Mouse (Mus musculus) kidney, adult 2 months (tissue): ENCODE results near the gene Idnk. TPM values are rescaled to one million over a fixed set of nuclear protein-coding genes. Genes with fewer than 3 reads are reported as not detected.

Experiments used
- DNase-seq: peaks from one replicate; pipeline ENCODE4 v3.0.0; 2021
- H3K27ac ChIP-seq: fragments of 200-500 bp; 2 replicates; pipeline ENCODE4 v1.5.1; 2012; ENCODE audit warnings: low read depth, low read length, control low read depth, inconsistent platforms; ENCODE audit not compliant: insufficient read depth
- H3K27me3 ChIP-seq: fragments of 200-500 bp; replicated peaks from 2 replicates; pipeline ENCODE4 v1.6.1; 2012; ENCODE audit warnings: mild to moderate bottlenecking, moderate library complexity, low read length, inconsistent platforms; ENCODE audit not compliant: control insufficient read depth, insufficient read depth
- H3K36me3 ChIP-seq: fragments of 200-500 bp; 2 replicates; pipeline ENCODE4 v1.6.1; 2012; ENCODE audit warnings: mild to moderate bottlenecking, moderate library complexity, low read length, inconsistent platforms; ENCODE audit not compliant: control insufficient read depth, insufficient read depth
- H3K4me1 ChIP-seq: fragments of 200-500 bp; 2 replicates; pipeline ENCODE4 v1.6.1; 2011; ENCODE audit warnings: low read length; ENCODE audit not compliant: control insufficient read depth, insufficient read depth
- H3K4me3 ChIP-seq: fragments of 200-500 bp; 2 replicates; pipeline ENCODE4 v1.5.1; 2011; ENCODE audit warnings: mild to moderate bottlenecking, low read depth, low read length, control low read depth; ENCODE audit not compliant: insufficient read depth
- CTCF ChIP-seq: fragments of 200-500 bp; conservative IDR thresholded peaks from 2 replicates; pipeline ENCODE4 v1.5.1; 2011; ENCODE audit warnings: low read depth, mild to moderate bottlenecking, control low read depth, low read length, moderate library complexity, mixed read lengths; ENCODE audit not compliant: insufficient read depth, insufficient read length
- POLR2A ChIP-seq: fragments of 200-500 bp; IDR thresholded peaks from one replicate; pipeline ENCODE4 v1.6.1; 2011; ENCODE audit warnings: low read depth, low read length, control low read depth
- WGBS: fragments of 180-500 bp; shearing (Covaris S2); methylation state at CpG from one replicate; pipeline ENCODE4 v1.1.7; 2018; 5-methylcytosine and 5-hydroxymethylcytosine counted together
- polyA plus RNA-seq: library from polyadenylated mRNA; depleted of rRNA; stranded (reverse); fragments of >200 nt; gene quantifications from 2 replicates; pipeline ENCODE4 v1.2.3, GENCODE M21; 2012

Gene Idnk
- polyA plus RNA-seq, 1 experiment = 27.4 TPM

GRCm38 (mm10) chr13:58186281-58186680 lies 28.8 kb downstream of the Idnk start:
- Histone ChIP-seq H3K36me3 (no peaks in the 10 kb centered on the region; the same call in 1 of the 2 replicates), H3K4me1 (peaks cover 9% of the 10 kb centered on the region), H3K27ac (no peak overlapping the region), H3K4me3 (no peak overlapping the region), H3K27me3 (no peaks in the 10 kb centered on the region)
- TF ChIP-seq CTCF (no peak), POLR2A (no peak)
- WGBS = 82% methylated on average over 8 of the region's 8 CpGs
- no peak for DNase-seq

GRCm38 (mm10) chr13:58187751-58188150 lies 30.3 kb downstream of the Idnk start:
- DNase-seq = no peak
- TF ChIP-seq CTCF (no peak), POLR2A (no peak)
- H3K4me3 ChIP-seq = no peak overlapping the region
- no peaks in the 10 kb centered on the region for H3K27me3 ChIP-seq
- WGBS = 84% methylated on average over 3 of the region's 3 CpGs
- H3K36me3 ChIP-seq = peaks cover 1% of the 10 kb centered on the region; the same call in 1 of the 2 replicates
- no peak overlapping the region for H3K27ac ChIP-seq
- H3K4me1 ChIP-seq = peaks cover under 1% of the 10 kb centered on the region

- WGBS = 57% methylated on average over 4 of the region's 4 CpGs
- H3K4me1 ChIP-seq = no peaks in the 10 kb centered on the region; the same call in 1 of the 2 replicates
- peak; percentile 86 for DNase-seq
- no peak overlapping the region for H3K4me3 ChIP-seq
- TF ChIP-seq CTCF = peak; percentile 90
- TF ChIP-seq POLR2A = no peak
- H3K27ac ChIP-seq = no peak overlapping the region
- H3K36me3 ChIP-seq = peaks cover 3% of the 10 kb centered on the region; the same call in 1 of the 2 replicates
- no peaks in the 10 kb centered on the region for H3K27me3 ChIP-seq
Measured at GRCm38 (mm10) chr13:58188412-58188811, 31.0 kb downstream of the Idnk start.

- no peak overlapping the region for H3K27ac ChIP-seq
- no peaks in the 10 kb centered on the region; the same call in 1 of the 2 replicates for H3K4me1 ChIP-seq
- no peak for DNase-seq
- no peak overlapping the region for H3K4me3 ChIP-seq
- no peaks in the 10 kb centered on the region for H3K27me3 ChIP-seq
- H3K36me3 ChIP-seq = peaks cover 3% of the 10 kb centered on the region; the same call in 1 of the 2 replicates
- no peak for TF ChIP-seq CTCF
- no peak for TF ChIP-seq POLR2A
- WGBS = 67% methylated on average over 5 of the region's 5 CpGs
Measured at GRCm38 (mm10) chr13:58189473-58189872, 32.0 kb downstream of the Idnk start.

GRCm38 (mm10) chr13:58191516-58191915 lies 34.1 kb downstream of the Idnk start:
- Histone ChIP-seq H3K4me1 (no peaks in the 10 kb centered on the region; the same call in 1 of the 2 replicates), H3K27ac (no peak overlapping the region), H3K36me3 (peaks cover 3% of the 10 kb centered on the region; the same call in 1 of the 2 replicates), H3K4me3 (no peak overlapping the region), H3K27me3 (no peaks in the 10 kb centered on the region)
- no peak for DNase-seq
- 95% methylated on average over 14 of the region's 14 CpGs for WGBS
- TF ChIP-seq POLR2A = no peak
- no peak for TF ChIP-seq CTCF

GRCm38 (mm10) chr13:58192146-58192545 lies 34.7 kb downstream of the Idnk start:
- TF ChIP-seq POLR2A (no peak), CTCF (no peak)
- 63% methylated on average over 6 of the region's 6 CpGs for WGBS
- peaks cover 3% of the 10 kb centered on the region; the same call in 1 of the 2 replicates for H3K36me3 ChIP-seq
- no peaks in the 10 kb centered on the region; the same call in 1 of the 2 replicates for H3K4me1 ChIP-seq
- no peak overlapping the region for H3K27ac ChIP-seq
- peak; percentile 80 for DNase-seq
- no peak overlapping the region for H3K4me3 ChIP-seq
- H3K27me3 ChIP-seq = no peaks in the 10 kb centered on the region

- 92% methylated on average over 3 of the region's 3 CpGs for WGBS
- DNase-seq = no peak
- H3K4me3 ChIP-seq = no peak overlapping the region
- no peak for TF ChIP-seq POLR2A
- TF ChIP-seq CTCF = no peak
- H3K27ac ChIP-seq = no peak overlapping the region
- H3K27me3 ChIP-seq = no peaks in the 10 kb centered on the region
- no peaks in the 10 kb centered on the region; the same call in 1 of the 2 replicates for H3K4me1 ChIP-seq
- H3K36me3 ChIP-seq = peaks cover 3% of the 10 kb centered on the region; the same call in 1 of the 2 replicates
Measured at GRCm38 (mm10) chr13:58193221-58193620, 35.8 kb downstream of the Idnk start.
